Mouse (Mus musculus): ENCODE measurements around the gene Sh3bp2. TPM values are rescaled to one million over a fixed set of nuclear protein-coding genes. Genes with fewer than 3 reads are reported as not detected.

Sh3bp2 gene
- total RNA-seq, 2 experiments from 2014 or later: 1.6 to 2.0 TPM

- intact Hi-C loops (cut with DNase I; ENCODE audit: low total_unique reads): no loop called here
These were observed 67.0 kb downstream of the Sh3bp2 start for GRCm38 (mm10) chr5:34592666-34593065.

DNA sequence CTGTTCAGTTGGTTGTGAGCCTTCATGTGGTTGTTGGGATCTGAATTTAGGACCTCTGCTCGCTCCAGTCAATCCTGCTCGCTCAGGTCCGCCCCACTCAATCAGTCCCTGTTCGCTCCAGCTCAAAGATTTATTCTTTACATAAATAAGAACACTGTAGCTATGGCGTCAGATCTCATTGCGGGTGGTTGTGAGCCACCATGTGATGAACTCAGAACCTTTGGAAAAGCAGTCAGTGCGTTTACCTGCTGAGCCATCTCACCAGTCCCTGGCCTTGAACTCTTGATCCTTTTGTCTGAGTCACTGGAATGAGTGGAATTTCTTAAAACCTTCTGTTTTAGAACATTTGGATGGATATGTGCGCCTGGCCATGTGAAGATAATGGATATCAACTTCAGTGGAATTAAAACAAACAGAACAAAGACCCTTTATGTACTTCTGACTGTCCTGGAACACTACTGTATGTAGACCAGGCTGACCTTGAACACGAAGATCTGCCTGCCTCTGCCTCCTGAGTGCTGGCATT, 67.6 kb downstream of the Sh3bp2 start:
- intact Hi-C loops (cut with DNase I; ENCODE audit: low total_unique reads): no loop called here
- DNase-seq: no peak

More at GRCm38 (mm10) chr5:34592666-34593065, 67.0 kb downstream of the Sh3bp2 start:
- DNase-seq: no peak

GRCm38 (mm10) chr5:34604576-34604975, 78.9 kb downstream of the Sh3bp2 start:
- intact Hi-C loops (cut with DNase I; ENCODE audit: low total_unique reads): no loop called here
- no peak for DNase-seq

- intact Hi-C loops (cut with DNase I; ENCODE audit: low total_unique reads): no loop called here
- no peak for DNase-seq
These were observed 81.7 kb downstream of the Sh3bp2 start for GRCm38 (mm10) chr5:34607100-34607880.

GRCm38 (mm10) chr5:34608226-34608625, 82.6 kb downstream of the Sh3bp2 start:
- intact Hi-C loops (cut with DNase I; ENCODE audit: low total_unique reads): no loop called here
- no peak for DNase-seq

DNA sequence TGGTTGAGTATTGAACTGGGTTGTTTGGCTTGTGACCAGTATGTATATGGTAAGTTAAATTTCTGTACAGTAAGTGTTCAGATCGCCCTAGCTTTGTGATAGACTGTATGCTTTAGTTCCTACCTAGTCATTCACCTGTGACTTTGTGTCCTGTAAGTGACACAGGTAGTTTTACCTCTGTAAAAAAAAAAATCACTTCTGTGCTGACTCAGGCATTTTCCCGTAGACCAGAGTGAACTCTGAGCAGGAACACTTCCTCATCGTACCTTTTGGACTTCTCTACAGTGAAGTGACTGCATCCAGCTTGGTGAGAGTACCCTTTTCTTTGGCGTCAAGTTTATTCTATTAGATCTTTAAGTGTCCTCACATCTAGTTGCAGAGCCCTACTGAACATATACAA, 84.3 kb downstream of the Sh3bp2 start:
- no peak for DNase-seq
- intact Hi-C loops (cut with DNase I; ENCODE audit: low total_unique reads): no loop called here

Small RNA genes within 50 kb of the gene (microRNA-seq; reads per million reads assigned to microRNA genes)
- 0 reads per million in 2 experiments for gene Mir7036b

Other genes with a start within 250 kb of the Sh3bp2 start
- gene Zfyve28, start 237.4 kb upstream of the Sh3bp2 start, total RNA-seq (2021): 1 to 10 TPM in 1 of 2 experiments, under 1 TPM in 1; 0.66 to 1.2 TPM
- gene Cfap99, start 237.2 kb upstream of the Sh3bp2 start, total RNA-seq (2021): under 1 TPM in 1 of 2 experiments, not detected in 1; 0.16 TPM
- gene Rnf4, start 189.5 kb upstream of the Sh3bp2 start, total RNA-seq (2021): 10 to 100 TPM; 22.4 to 27.4 TPM
- gene Fam193a, start 155.9 kb upstream of the Sh3bp2 start, total RNA-seq (2021): 10 to 100 TPM; 14.0 to 16.3 TPM
- 1 to 10 TPM; 2.4 to 2.7 TPM for gene Tnip2, start 11.8 kb upstream of the Sh3bp2 start, total RNA-seq (2021)
- gene Add1, start 47.8 kb downstream of the Sh3bp2 start, total RNA-seq (2021): 10 to 100 TPM; 79.1 to 93.4 TPM
- gene Mfsd10, start 111.4 kb downstream of the Sh3bp2 start, total RNA-seq (2021): 1 to 10 TPM; 6.9 to 9.2 TPM
- 10 to 100 TPM in 1 of 2 experiments, 1 to 10 TPM in 1; 8.0 to 11.3 TPM for gene Nop14, start 134.3 kb downstream of the Sh3bp2 start, total RNA-seq (2021)
- under 1 TPM; 0.64 to 0.96 TPM for gene Grk4, start 134.5 kb downstream of the Sh3bp2 start, total RNA-seq (2021)
- 1 to 10 TPM; 7.1 to 8.1 TPM for gene Htt, start 235.9 kb downstream of the Sh3bp2 start, total RNA-seq (2021)

All from gastrocnemius, postnatal 14 days (tissue).